Mouse (Mus musculus): ENCODE measurements around the gene Rps27a.
A peak's percentile ranks its signal among the peaks of the same experiment; 100 is the strongest.
"Not testable (repeated sequence)": the region's sequence is repeated elsewhere in the genome, so short reads cannot be mapped to it uniquely, and the experiment has no call there.

The Rps27a gene

DNA sequence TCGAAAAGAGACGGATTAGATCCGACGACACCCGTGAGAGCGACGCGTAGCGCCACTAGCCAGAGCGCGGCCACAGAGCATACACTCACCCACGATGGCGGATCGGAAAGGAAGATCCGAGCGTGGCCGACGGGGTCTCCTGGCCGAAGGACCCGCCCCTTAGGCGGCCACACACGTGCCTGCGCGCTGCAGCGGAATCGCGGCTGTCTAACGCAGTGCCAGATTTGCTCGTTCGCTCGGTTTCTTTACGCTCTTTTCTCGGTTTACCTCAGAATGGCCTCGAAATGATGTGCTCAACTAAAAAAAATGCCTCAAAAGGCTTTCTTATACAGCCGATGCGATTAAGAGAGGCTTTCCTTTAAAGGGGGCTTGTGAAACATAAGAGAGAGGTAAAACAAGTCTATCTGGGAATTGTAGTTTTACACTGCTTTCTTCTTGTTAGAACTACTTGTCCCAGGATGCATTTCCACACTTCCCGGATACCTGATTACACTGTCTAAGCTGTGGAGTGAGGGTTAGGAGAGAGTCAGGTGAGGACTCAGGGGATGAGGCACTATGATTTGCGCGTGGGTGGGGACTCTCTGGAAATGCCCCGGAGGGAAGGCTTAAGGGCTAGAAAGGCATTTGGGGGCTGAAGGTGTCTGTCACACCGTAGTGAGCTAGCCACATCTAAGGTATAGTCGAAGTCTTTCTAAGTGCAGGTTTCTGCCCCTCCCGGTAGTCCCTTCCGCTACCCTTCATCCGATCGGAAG lies at the start of gene Rps27a, which contains the start of gene Clhc1:
TSS of gene Rps27a (minus strand) at position 358 of the 752 bp plus-strand sequence.
TSS of gene Clhc1 (plus strand) at position 199 of the 752 bp plus-strand sequence.
- peak; percentile 92 for DNase-seq (ENCODE audit: low spot score)

DNA sequence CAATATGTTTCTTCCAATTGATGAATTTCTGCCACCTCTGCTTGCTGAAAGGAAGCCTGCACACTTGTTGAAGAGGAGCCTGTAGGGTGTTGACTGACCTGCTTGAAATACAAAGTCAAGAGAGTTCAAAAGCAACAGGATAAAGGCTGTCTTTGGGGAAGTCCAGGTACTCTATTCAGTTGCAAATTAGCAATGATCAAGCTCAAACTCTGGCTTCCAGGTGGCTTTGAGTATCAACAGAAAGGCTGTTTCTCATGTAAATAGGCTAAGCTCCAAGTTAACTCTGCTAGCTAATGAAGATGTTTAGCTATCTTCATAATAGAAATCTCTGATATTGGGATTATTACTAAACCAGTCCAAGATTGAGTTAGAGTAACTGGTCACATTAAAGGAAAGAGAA lies 49.2 kb upstream of the Rps27a start:
- DNase-seq (ENCODE audit: low spot score) = no peak

GRCm38 (mm10) chr11:29595217-29595616 lies 47.3 kb upstream of the Rps27a start:
- DNase-seq (ENCODE audit: low spot score) = no peak

DNA sequence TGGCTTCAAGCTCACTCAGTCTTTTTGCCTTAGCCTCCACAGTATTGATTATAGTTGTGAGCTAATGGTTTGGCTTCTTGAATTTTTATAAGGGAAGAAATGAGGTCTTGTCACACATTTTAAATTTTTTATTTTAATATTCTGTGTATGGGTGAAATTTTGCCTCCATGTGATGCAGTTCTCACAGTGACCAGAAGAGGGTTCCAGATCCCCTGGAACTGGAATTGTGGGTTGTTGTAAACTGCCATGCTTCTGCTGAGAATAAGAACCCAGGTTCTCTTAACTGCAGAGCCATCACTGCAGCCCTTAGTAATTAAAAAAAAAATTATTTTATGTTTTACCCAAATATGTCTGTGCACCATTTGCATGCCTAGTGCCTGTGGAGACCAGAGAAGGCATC lies 31.7 kb upstream of the Rps27a start:
- DNase-seq (ENCODE audit: low spot score) = no peak

DNA sequence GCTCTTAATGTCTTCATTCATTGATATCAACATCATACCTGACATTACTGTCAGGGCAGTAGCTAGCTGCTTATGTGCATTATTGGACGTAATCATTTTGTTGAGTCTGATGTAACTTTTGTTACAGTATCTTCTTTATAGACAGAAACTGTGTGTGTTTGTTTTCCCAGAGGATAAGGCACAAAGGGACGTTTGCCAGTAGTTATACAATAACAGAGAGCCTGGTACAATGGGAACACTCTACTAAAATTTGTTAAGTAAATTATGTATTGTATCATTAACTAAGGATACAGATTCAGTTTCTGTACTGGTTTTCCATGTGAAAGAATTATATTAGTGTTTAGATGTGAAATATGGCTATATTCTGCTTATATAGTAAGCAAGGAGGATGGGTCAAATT lies 24.7 kb upstream of the Rps27a start:
- DNase-seq (ENCODE audit: low spot score) = no peak

DNA sequence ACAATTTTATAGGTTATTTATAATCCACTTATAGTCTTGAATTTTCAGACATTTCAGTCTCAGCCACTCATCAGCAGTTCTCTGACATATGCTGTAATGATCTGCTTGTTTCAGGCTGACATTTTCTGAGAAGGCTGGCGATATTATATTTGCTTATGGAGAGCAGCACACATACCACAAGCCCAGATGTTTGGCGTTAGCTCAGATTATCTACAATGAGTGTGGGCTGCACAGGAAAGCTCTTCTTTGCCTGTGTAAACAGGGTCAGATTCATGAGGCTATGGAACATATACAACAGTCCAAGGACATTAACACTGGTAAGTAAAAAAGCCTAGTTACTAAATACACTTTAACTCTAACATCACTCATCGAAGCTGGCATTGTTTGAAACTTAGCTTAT lies 23.6 kb upstream of the Rps27a start:
- DNase-seq (ENCODE audit: low spot score) = no peak

- no peak for DNase-seq (ENCODE audit: low spot score)
Observed at GRCm38 (mm10) chr11:29563406-29563805, 15.5 kb upstream of the Rps27a start.

- DNase-seq (ENCODE audit: low spot score) = no peak
Observed at GRCm38 (mm10) chr11:29560990-29561389, 13.1 kb upstream of the Rps27a start.

- DNase-seq (ENCODE audit: low spot score) = no peak
Observed at GRCm38 (mm10) chr11:29560452-29560851, 12.5 kb upstream of the Rps27a start.

DNA sequence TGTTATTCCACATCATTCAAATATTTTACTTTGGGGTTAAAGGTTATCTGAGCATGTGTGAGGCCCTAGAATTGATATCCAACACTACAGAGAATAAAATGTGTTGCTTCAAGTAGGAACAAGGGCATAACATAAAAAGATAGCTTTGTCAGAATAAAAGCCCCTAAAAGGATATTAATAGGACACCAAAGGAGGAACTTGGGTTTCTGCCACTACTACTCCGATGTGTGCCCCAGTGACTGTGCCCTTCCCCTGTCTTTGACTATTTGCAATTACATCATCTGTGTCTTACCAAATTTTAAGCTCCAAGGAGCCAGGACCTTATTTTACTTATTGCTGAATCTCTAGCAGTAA lies 1.5 kb upstream of the Rps27a start:
- no peak for DNase-seq (ENCODE audit: low spot score)

DNA sequence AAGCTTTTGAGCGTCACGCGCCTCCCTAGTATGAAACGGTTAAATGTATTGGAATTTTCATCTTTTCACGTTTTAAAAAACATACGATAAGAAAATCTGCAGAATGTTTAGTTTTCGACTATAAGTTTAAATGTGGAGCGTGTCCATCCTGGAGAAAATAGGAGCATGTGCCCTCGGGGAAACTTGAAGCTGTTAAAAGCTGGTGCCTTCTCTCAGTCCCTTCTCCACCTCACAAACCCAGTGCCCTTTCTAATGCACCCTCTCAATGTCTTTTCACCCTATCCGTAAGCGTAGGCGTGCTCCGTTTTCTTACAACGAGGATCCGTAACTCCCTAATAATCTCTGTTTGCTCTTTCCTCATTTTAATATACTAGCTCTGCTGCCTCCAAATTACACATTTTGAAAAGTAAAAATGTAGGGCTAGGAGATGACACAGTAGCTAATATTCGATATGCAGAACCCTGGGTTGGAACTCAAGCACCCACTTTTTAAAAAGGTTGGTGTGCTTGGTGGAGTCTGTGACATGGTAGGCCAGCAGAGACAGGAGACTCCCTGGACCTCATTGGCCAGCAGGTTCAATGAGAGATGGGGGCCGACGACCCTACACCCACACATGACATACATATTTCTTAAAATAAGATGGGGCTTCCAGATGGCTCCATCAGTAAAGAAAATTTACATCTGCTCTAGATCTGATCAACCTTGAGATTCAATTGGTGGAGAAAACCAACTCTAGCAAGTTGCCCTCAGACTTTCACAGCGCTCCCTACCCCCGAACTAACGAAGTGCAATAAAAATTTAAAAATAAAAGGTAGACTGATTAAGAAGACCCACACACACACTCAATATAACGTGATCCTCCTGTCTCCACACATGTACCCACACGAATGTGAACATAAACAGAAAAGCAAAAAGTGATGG lies 855 bp upstream of the Rps27a start:
- DNase-seq (ENCODE audit: low spot score) = no peak

DNA sequence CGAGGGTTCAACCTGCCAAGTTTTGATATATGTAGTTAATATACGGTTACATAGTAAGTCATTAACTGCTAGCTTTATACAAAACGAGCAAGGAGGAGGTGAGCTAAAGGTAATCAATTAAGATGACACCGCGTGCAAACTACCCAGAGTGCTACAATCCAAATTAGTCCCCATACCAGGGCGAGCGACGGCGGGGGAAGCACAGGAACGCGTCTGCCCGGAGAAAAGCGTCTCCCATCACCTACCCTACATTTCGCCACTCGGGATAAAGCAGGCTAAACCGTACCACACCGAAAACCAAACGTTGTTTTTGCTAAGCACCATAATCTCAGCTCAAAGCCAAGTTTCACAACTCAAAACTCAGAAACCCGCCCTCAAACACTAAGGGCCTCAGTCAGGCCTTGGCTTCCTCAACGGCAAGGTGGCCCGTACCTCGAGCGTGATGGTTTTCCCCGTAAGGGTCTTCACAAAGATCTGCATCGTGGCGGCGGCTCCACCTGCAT lies 609 bp downstream of the Rps27a start:
- DNase-seq (ENCODE audit: low spot score) = no peak

DNA sequence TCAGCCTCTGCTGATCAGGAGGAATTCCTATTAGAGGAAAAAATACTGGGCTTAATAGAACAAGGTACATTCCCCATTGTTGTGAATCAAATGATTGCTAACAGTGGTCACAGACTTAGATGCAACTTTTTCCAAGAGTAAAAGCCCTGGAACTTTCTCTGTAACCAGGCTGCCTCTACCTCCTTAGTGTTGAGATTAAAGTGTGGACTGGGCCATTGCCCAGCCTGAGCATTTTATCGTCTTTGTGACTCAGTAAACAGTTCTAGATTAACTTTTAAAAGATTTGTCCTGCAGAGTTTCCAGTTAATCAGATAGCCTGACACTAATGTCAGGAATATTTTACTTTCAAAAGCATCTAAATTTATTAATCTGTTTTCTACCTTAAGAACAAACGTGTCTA lies 1.1 kb downstream of the Rps27a start:
- DNase-seq (ENCODE audit: low spot score) = no peak

DNA sequence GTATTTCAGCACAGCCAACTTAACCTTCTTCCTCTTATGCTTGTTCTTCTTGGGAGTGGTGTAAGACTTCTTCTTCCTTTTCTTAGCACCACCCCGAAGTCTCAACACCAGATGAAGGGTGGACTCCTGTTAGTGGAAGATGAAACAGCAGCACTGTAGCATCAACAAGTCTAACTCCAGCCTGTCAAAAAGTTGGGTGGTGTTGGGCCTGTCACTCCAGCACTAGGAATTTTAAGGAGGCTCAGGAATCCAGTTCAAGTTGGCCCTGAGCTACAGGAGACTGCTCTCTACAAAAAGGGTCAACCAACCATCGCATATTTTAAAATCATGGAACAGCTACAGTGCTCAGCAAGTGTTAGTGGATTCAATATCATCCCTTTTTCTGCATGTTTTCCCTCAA lies 1.6 kb downstream of the Rps27a start:
- not testable (repeated sequence) for DNase-seq (ENCODE audit: low spot score)

GRCm38 (mm10) chr11:29545150-29545752 lies 2.7 kb downstream of the Rps27a start:
- not testable (repeated sequence) for DNase-seq (ENCODE audit: low spot score)

- DNase-seq (ENCODE audit: low spot score) = no peak
Observed at GRCm38 (mm10) chr11:29544225-29544945, 3.5 kb downstream of the Rps27a start.

DNA sequence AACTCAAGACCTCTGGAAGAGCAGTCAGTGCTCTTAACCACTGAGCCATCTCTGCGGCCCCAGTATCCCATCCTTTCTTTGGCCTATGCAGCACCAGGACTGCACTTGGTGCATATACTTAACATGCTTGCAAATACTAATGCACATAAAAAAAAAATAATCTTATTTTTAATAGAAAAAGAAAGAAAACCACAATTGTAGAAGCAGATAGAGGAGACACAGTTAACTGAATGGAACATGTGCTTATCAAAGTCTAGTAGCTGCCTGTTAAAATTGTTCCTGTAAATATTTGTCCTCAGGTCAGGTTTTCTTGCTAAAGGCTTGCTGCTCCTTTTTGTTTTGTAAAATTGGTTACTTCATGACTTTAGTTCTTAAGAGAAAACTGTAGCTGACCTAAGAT lies 9.7 kb downstream of the Rps27a start:
- DNase-seq (ENCODE audit: low spot score) = no peak

DNA sequence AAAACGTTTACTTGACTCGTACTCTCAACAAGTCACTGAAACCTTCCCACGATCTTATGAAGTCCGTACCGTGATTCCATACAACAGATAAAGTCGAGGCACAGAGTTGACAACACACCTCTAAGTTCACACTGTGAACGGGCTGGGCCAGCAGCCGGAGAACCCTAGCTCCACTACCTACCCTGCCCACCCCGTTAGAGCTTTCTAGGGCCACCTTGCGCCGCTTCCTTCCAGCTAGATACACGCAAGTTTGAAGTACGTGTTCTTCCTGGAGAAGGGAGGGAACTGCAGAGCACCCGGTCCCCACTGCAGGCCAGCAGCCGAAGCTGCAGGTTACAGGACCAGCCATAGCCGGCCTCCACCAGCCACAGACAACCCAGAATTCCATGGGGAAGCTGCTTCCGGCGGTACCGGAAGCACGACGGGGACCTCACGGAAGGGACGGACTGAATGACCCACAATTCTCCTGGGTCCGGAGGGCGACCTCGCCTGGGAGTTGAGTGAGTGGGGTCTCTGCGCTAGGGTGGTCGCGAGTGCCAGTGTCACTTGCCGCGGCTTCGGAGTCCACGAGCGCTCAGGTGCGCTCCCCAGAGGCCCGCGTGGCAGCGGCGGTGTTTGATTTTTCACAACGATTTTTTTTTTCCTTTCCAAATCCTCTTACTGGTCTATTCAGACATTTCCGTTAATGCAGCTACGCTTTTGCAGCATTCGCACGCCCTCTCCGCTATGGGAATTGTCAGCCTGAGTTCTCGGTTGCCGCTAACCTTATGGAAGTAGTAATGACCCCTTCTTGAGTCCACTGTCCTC lies 21.7 kb downstream of the Rps27a start, which contains the start of gene Mtif2:
TSS of gene Mtif2 (plus strand) at position 421 of the 807 bp plus-strand sequence.
- peak; percentile 83 for DNase-seq (ENCODE audit: low spot score)

DNA sequence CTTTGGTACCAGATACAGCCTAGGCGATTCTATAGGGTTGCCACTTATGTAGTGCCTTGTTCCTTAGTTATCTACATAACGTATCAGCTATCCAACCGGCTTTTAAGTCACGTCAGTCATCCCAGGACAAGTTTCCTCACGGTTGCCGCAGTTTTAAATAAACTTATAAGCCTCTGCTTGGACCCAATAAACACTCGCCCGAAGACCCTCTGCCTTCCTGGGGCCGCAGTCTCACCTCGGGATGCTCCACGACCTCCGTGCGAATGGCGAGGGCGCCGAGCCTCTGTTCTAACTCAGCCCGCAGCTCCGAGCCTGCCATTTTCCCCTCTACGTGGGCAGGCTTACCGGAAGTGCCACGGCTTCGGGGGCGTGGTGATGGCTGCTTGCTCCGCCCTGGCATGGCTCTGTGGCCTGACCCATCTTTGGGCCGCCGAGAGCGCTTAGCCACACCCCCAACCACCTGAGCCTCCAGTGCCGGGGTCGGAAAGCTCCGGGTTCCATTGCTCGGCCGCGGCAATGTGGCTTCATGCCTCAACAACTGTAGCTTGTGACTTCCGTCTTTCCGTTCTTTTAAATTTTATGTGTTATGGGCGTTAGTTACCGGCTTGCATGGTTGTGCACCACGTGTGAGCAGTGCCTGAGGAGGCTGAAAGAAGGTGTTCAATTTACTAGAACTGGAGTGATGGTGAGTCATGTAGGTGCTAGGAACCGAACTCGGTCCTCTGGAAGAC lies 33.1 kb downstream of the Rps27a start, which contains the start of gene Prorsd1:
TSS of gene Prorsd1 (minus strand) at position 352 of the 731 bp plus-strand sequence.
- peak; percentile 92 for DNase-seq (ENCODE audit: low spot score)

GRCm38 (mm10) chr11:29514325-29514681 lies 33.6 kb downstream of the Rps27a start:
- DNase-seq (ENCODE audit: low spot score) = no peak
